Mouse (Mus musculus) G1E (cell line): ENCODE measurements around the gene Lama4. TPM values are rescaled to one million over a fixed set of nuclear protein-coding genes. Genes with fewer than 3 reads are reported as not detected.

Source experiments
- ATAC-seq: 2 replicates; pipeline ENCODE4 v1.8.0; 2016; ENCODE audit warnings: mild to moderate bottlenecking; ENCODE audit not compliant: insufficient number of reproducible peaks, poor library complexity, low FRiP score, severe bottlenecking; ENCODE audit errors: extremely low read depth
- DNase-seq: peaks from one replicate; pipeline ENCODE4 v3.0.0; 2012; ENCODE audit warnings: low spot score
- H3K27me3 ChIP-seq: 2 replicates; pipeline ENCODE4 v1.6.1; 2012; ENCODE audit warnings: mild to moderate bottlenecking, low read length, inconsistent platforms; ENCODE audit not compliant: insufficient read depth
- H3K36me3 ChIP-seq: replicated peaks from 2 replicates; pipeline ENCODE3; 2012; ENCODE audit warnings: mild to moderate bottlenecking, inconsistent platforms
- H3K4me1 ChIP-seq: 2 replicates; pipeline ENCODE4 v1.6.1; 2012; ENCODE audit warnings: low read depth, low read length, inconsistent platforms, mixed read lengths; ENCODE audit not compliant: insufficient read depth
- H3K4me3 ChIP-seq: 2 replicates; pipeline ENCODE4 v1.5.1; 2012; ENCODE audit warnings: low read depth, mild to moderate bottlenecking, inconsistent platforms, low read length, moderate library complexity, mixed read lengths
- H3K9me3 ChIP-seq: replicated peaks from 2 replicates; pipeline ENCODE4 v1.6.1; 2012; ENCODE audit warnings: inconsistent platforms
- CTCF ChIP-seq: IDR thresholded peaks from 2 replicates; pipeline ENCODE4 v1.5.1; 2012; ENCODE audit warnings: low read depth, low read length, inconsistent platforms, mixed read lengths
- GATA1 ChIP-seq: IDR thresholded peaks from 2 replicates; pipeline ENCODE4 v1.6.1; 2012; ENCODE audit warnings: borderline replicate concordance, low read length, inconsistent platforms, mixed read lengths
- GATA2 ChIP-seq: IDR thresholded peaks from 2 replicates; pipeline ENCODE4 v1.6.1; 2012; ENCODE audit warnings: low read depth, low read length, inconsistent platforms, borderline replicate concordance
- POLR2AphosphoS5 ChIP-seq: IDR thresholded peaks from 2 replicates; pipeline ENCODE4 v1.6.1; 2012; ENCODE audit warnings: low read depth, low read length, inconsistent platforms; ENCODE audit not compliant: insufficient replicate concordance
- TAL1 ChIP-seq: conservative IDR thresholded peaks from 2 replicates; pipeline ENCODE4 v1.6.1; 2012; ENCODE audit warnings: low read depth, low read length, inconsistent platforms, mixed read lengths
- polyA plus RNA-seq: library from polyadenylated mRNA; stranded (reverse); fragments of >175 nt; gene quantifications from 2 replicates; pipeline ENCODE4 v1.2.3, GENCODE M21; 2012
- total RNA-seq, 2 experiments: library from RNA; stranded (forward) in 1 of 2; stranded (reverse) in 1 of 2; fragments of 200-1000 nt in 1 of 2; fragments of >200 nt in 1 of 2; fragmentation: Nextera tagmentation in 1 of 2; gene quantifications; 2 replicates each; pipeline ENCODE4 v1.2.3; 2014 to 2017

The Lama4 gene
- total and polyA plus RNA-seq, 3 experiments = 0.38 TPM; not detected in 2

DNA sequence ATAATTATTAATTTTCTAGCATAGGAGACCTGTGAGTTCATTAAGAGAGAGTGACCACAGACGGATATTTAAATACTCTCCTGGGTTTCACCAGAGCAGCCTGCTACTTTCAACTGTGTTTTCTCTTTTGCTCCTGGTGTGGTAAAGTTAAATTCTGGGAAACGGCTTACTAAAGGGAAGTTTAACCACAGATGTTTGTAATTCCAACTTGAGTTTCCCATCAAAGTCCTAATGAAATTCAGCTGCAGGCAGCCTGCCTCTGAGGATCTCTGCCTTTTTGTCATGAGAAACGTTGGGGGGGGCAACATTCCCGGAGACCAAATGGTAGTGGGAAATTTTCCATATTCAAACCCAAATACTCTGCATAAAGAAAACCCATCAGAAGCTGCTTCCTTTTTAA lies 7.7 kb downstream of the Lama4 start:
- ATAC-seq (no peak), DNase-seq (no peak)
- H3K27me3 ChIP-seq = peaks cover 2% of the 10 kb centered on the region; the same call in 1 of the 2 replicates
- no peaks in the 10 kb centered on the region for H3K4me1 ChIP-seq
- no peak overlapping the region for H3K4me3 ChIP-seq
- no peaks in the 10 kb centered on the region for H3K9me3 ChIP-seq
- no peaks in the 10 kb centered on the region for H3K36me3 ChIP-seq
- TF ChIP-seq TAL1 (no peak), GATA1 (no peak), CTCF (no peak)

DNA sequence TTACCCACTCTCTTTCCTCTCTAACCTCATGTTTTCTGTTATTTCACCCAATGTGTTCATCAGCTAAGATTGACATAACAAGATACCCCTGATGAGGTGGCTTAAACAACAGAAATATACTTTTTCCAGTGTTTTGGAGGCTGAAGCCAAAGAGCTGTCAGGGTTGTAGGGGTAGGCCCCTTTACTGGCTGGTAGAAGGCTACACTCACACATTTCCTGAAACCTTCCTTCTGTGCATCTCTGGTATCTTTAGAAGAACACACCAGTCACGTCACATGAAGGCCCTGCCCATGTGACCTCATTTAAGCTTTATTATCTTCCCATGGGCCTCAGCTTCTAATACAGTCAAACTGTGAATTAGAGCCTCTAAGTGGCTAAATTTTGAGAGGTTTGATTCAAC lies 12.9 kb downstream of the Lama4 start:
- Histone ChIP-seq H3K27me3 (peaks cover 3% of the 10 kb centered on the region), H3K9me3 (no peaks in the 10 kb centered on the region), H3K36me3 (no peaks in the 10 kb centered on the region), H3K4me1 (no peaks in the 10 kb centered on the region), H3K4me3 (no peak overlapping the region)
- DNase-seq (no peak), ATAC-seq (no peak)
- TF ChIP-seq GATA1 (no peak), GATA2 (no peak), CTCF (no peak), POLR2AphosphoS5 (no peak), TAL1 (no peak)

DNA sequence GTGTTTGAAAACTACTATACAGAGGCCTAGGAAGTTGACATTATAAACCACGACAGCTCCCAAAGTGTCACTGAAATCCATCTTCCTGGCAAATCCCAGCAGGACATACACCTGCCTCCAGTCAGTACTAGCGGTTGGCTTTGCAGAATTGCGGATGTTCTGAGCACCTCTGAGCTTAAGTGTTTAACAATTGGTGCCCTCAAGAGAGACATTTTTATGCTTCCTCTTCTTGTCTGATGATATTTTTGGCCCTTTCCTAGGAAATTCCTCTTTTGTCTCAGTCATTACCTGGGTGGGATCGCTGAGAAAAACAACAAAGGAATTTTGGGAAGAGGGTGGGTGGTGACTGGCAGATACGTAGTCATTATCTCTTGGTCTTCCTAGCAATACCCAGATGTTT lies 14.4 kb downstream of the Lama4 start:
- H3K4me3 ChIP-seq = no peak overlapping the region
- no peak for ATAC-seq
- no peak for TF ChIP-seq CTCF
- TF ChIP-seq GATA1 = no peak
- TF ChIP-seq TAL1 = no peak
- TF ChIP-seq GATA2 = no peak
- no peak for TF ChIP-seq POLR2AphosphoS5
- no peaks in the 10 kb centered on the region for H3K4me1 ChIP-seq
- no peak for DNase-seq
- H3K36me3 ChIP-seq = no peaks in the 10 kb centered on the region
- no peaks in the 10 kb centered on the region for H3K9me3 ChIP-seq
- H3K27me3 ChIP-seq = peaks cover 3% of the 10 kb centered on the region

DNA sequence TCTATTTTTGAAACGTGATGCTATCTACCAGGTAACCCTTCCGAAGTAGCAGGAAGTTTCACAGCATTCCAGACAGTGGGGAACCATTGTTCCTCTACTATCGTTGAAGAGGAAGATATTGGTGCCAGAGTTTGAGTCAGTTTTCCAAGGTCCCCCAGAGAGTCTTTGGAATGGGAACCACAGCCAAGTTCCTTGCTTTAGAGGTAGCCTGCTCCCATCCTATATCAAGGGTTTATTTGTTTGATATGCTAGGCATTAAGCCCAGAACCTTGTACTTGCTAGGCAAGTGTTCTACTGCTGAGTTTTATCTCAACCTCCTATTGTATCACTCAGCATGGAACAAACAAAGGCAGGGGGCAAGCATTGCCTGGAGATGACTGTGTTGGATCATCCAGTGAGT lies 15.7 kb downstream of the Lama4 start:
- TF ChIP-seq CTCF = no peak
- no peak for TF ChIP-seq POLR2AphosphoS5
- TF ChIP-seq TAL1 = no peak
- TF ChIP-seq GATA2 = no peak
- TF ChIP-seq GATA1 = no peak
- no peaks in the 10 kb centered on the region for H3K36me3 ChIP-seq

DNA sequence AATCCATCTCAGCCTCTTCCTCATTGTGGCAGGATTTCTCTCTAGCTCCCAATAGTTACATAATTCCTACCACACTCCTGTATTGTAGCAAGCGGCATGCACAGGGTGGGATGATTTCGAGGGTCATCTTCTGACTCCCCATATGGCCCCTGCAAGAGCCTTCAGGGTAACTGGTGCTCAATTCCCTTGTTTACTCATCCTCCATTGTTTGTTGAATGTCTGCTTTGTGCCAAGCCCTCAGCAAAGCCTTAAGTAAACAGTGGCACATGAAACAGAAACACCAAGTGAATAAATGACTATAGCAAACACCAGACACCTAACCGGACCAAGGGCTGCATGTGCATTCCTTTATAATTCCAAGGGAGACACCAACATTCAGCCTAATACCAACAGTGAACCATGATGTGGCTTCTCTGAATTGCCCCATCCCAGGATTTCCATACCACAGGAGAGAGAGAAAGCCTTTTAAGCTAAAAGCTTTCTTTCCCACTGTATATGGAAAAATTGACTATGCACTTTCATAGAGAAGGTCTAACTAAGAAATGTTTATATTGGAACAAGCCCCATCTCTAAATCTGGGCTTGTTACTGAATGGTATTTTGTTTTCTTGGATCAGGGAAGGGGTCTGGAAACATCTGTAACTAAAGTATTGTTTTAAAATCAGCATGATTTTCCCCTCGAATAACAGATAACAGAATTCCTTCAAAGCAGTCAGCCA lies 19.2 kb downstream of the Lama4 start:
- H3K4me3 ChIP-seq = no peak overlapping the region
- H3K4me1 ChIP-seq = no peaks in the 10 kb centered on the region
- no peaks in the 10 kb centered on the region for H3K9me3 ChIP-seq
- DNase-seq (no peak), ATAC-seq (no peak)
- H3K36me3 ChIP-seq = no peaks in the 10 kb centered on the region
- H3K27me3 ChIP-seq = no peaks in the 10 kb centered on the region; the same call in 1 of the 2 replicates
- no peak for TF ChIP-seq GATA2
- no peak for TF ChIP-seq POLR2AphosphoS5
- TF ChIP-seq CTCF = no peak
- TF ChIP-seq GATA1 = no peak
- no peak for TF ChIP-seq TAL1

More for the DNA sequence above, 15.7 kb downstream of the Lama4 start:
- Histone ChIP-seq H3K4me3 (no peak overlapping the region), H3K4me1 (no peaks in the 10 kb centered on the region), H3K27me3 (peaks cover 3% of the 10 kb centered on the region), H3K9me3 (no peaks in the 10 kb centered on the region)
- ATAC-seq (no peak), DNase-seq (no peak)

DNA sequence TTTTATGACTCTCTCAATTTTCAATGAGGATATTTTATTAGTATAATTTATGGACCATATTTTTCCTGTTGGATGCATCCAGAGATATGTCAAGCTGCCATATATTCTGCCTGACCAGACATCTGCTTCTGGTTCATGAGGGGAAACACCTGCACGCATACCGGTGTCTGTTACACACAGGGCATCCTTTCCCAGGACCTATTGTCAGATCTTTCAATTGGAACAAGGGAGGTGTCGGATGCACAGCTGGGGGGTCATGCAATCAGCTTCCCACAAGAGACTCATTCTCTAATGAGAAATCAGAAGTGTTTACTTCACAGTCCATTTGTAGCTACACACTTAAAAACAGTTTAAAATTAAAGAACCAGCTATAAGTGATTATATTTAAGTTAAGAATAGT lies 20.7 kb downstream of the Lama4 start:
- ATAC-seq (no peak), DNase-seq (no peak)
- no peaks in the 10 kb centered on the region for H3K9me3 ChIP-seq

DNA sequence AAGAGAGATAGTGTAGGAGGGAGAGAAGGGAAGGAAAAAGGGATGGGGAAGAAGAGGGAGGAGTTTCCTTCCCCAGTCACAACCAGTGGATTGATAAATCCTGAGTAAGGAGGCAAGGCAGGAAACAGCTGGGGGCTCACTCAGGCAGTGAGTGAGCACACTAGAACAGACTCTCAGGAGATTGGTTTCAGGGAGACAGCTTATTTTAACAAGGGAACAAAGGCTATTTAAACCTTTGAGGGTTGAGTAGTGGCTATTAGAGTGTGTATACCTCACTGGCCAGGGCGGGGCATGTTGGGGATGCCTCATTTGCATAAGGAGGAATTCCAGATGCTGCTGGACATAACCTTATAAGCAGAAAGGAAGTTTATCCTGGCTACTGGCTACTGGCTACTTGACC lies 27.5 kb downstream of the Lama4 start:
- Histone ChIP-seq H3K36me3 (no peaks in the 10 kb centered on the region), H3K4me3 (no peak overlapping the region), H3K9me3 (no peaks in the 10 kb centered on the region), H3K27me3 (no peaks in the 10 kb centered on the region), H3K4me1 (no peaks in the 10 kb centered on the region)
- no peak for TF ChIP-seq CTCF
- no peak for TF ChIP-seq GATA1
- no peak for TF ChIP-seq TAL1
- TF ChIP-seq POLR2AphosphoS5 = no peak
- TF ChIP-seq GATA2 = no peak
- no peak for DNase-seq
- no peak for ATAC-seq

More for the DNA sequence above, 20.7 kb downstream of the Lama4 start:
- TF ChIP-seq GATA1 = no peak
- no peak for TF ChIP-seq CTCF
- TF ChIP-seq TAL1 = no peak
- no peak for TF ChIP-seq GATA2
- TF ChIP-seq POLR2AphosphoS5 = no peak
- no peaks in the 10 kb centered on the region for H3K4me1 ChIP-seq
- H3K27me3 ChIP-seq = no peaks in the 10 kb centered on the region; the same call in 1 of the 2 replicates
- H3K4me3 ChIP-seq = no peak overlapping the region
- H3K36me3 ChIP-seq = no peaks in the 10 kb centered on the region
